Mouse (Mus musculus) limb, embryonic 11.5 days (tissue): ENCODE data around the gene Ssbp4. TPM values are rescaled to one million over a fixed set of nuclear protein-coding genes. Genes with fewer than 3 reads are reported as not detected.

Experiments
- ATAC-seq: fragments of 200-750 bp; cut with Nextera tagmentation; 2 replicates; pipeline ENCODE4 v1.8.0; 2017; ENCODE audit warnings: low read depth; ENCODE audit not compliant: insufficient number of reproducible peaks, low FRiP score, low TSS enrichment
- DNase-seq: peaks from one replicate; pipeline ENCODE4 v3.0.0-alpha.2; 2015; ENCODE audit warnings: low spot score
- H3K27ac ChIP-seq: fragments of 300-500 bp; sonication (generic); replicated peaks from 2 replicates; pipeline ENCODE4 v1.5.1; 2014; ENCODE audit warnings: low read depth, mild to moderate bottlenecking, low read length
- H3K27me3 ChIP-seq: fragments of 300-500 bp; sonication (generic); 2 replicates; pipeline ENCODE4 v1.6.1; 2014; ENCODE audit warnings: mild to moderate bottlenecking, low read length, mixed read lengths; ENCODE audit not compliant: control insufficient read depth, insufficient read depth
- H3K36me3 ChIP-seq: fragments of 300-500 bp; sonication (generic); 2 replicates; pipeline ENCODE4 v1.6.1; 2014; ENCODE audit warnings: mild to moderate bottlenecking, low read length, moderate library complexity, mixed read lengths; ENCODE audit not compliant: control insufficient read depth, insufficient read depth
- H3K4me1 ChIP-seq: fragments of 300-500 bp; sonication (generic); 2 replicates; pipeline ENCODE4 v1.6.1; 2014; ENCODE audit warnings: low read length, mixed read lengths; ENCODE audit not compliant: control insufficient read depth, insufficient read depth
- H3K4me2 ChIP-seq: fragments of 300-500 bp; sonication (generic); 2 replicates; pipeline ENCODE4 v1.6.1; 2014; ENCODE audit warnings: low read depth, mild to moderate bottlenecking, moderate library complexity; ENCODE audit not compliant: severe bottlenecking
- H3K4me3 ChIP-seq: fragments of 300-500 bp; sonication (generic); 2 replicates; pipeline ENCODE4 v1.5.1; 2014; ENCODE audit warnings: low read depth, low read length
- H3K9ac ChIP-seq: fragments of 300-500 bp; sonication (generic); 2 replicates; pipeline ENCODE4 v1.6.1; 2014; ENCODE audit warnings: mild to moderate bottlenecking, low read length
- H3K9me3 ChIP-seq: fragments of 300-500 bp; sonication (generic); 2 replicates; pipeline ENCODE4 v1.6.1; 2016; ENCODE audit warnings: low read length; ENCODE audit not compliant: control insufficient read depth
- WGBS: fragments of 180-500 bp; shearing (Covaris S2); extraction: QIAGEN DNeasy Blood & Tissue Kit; methylation state at CpG from one replicate; pipeline ENCODE4 v1.1.7; 2014; 5-methylcytosine and 5-hydroxymethylcytosine counted together
- polyA plus RNA-seq: library from polyadenylated mRNA; unstranded; fragments of >200 nt; fragmentation: Nextera tagmentation; extraction: Ambion mirVana; gene quantifications from 2 replicates; pipeline ENCODE4 v1.2.1, GENCODE M21; 2014

Gene Ssbp4
- polyA plus RNA-seq, 1 experiment from 2014 or later, result 177 TPM

- H3K36me3 ChIP-seq, result no peaks in the 10 kb centered on the region
- no peak overlapping the region for H3K4me3 ChIP-seq
- H3K4me1 ChIP-seq, result no peaks in the 10 kb centered on the region
- H3K9me3 ChIP-seq, result no peaks in the 10 kb centered on the region
- DNase-seq, result no peak
- no peak overlapping the region for H3K27ac ChIP-seq
- no peak for ATAC-seq
- 94% methylated on average over 4 of the region's 4 CpGs for WGBS
- no peak overlapping the region for H3K4me2 ChIP-seq
- no peaks in the 10 kb centered on the region for H3K27me3 ChIP-seq
- H3K9ac ChIP-seq, result no peak overlapping the region
Observed at GRCm38 (mm10) chr8:70555079-70555747, 53.5 kb downstream of the Ssbp4 start.

- Histone ChIP-seq H3K9ac (no peak overlapping the region), H3K4me3 (no peak overlapping the region), H3K36me3 (no peaks in the 10 kb centered on the region), H3K27me3 (no peaks in the 10 kb centered on the region), H3K4me1 (no peaks in the 10 kb centered on the region), H3K27ac (no peak overlapping the region), H3K4me2 (no peak overlapping the region), H3K9me3 (no peaks in the 10 kb centered on the region)
- DNase-seq, result no peak
- ATAC-seq, result no peak
Observed at GRCm38 (mm10) chr8:70553740-70554139, 54.9 kb downstream of the Ssbp4 start.

GRCm38 (mm10) chr8:70552836-70553235 is 55.8 kb downstream of the Ssbp4 start:
- Histone ChIP-seq H3K9ac (no peak overlapping the region), H3K27ac (no peak overlapping the region), H3K4me2 (no peak overlapping the region), H3K27me3 (no peaks in the 10 kb centered on the region), H3K4me1 (no peaks in the 10 kb centered on the region), H3K4me3 (no peak overlapping the region), H3K9me3 (no peaks in the 10 kb centered on the region), H3K36me3 (no peaks in the 10 kb centered on the region)
- DNase-seq (no peak), ATAC-seq (no peak)
- 67% methylated on average over 1 of the region's 1 CpGs for WGBS

GRCm38 (mm10) chr8:70551558-70552161 is 57.0 kb downstream of the Ssbp4 start:
- H3K27ac ChIP-seq, result no peak overlapping the region
- no peak overlapping the region for H3K9ac ChIP-seq
- H3K9me3 ChIP-seq, result no peaks in the 10 kb centered on the region
- no peak overlapping the region for H3K4me3 ChIP-seq
- 77% methylated on average over 3 of the region's 3 CpGs for WGBS
- no peak overlapping the region for H3K4me2 ChIP-seq
- no peaks in the 10 kb centered on the region for H3K27me3 ChIP-seq
- no peaks in the 10 kb centered on the region for H3K4me1 ChIP-seq
- ATAC-seq (no peak), DNase-seq (no peak)
- H3K36me3 ChIP-seq, result no peaks in the 10 kb centered on the region

GRCm38 (mm10) chr8:70549412-70550184 is 59.1 kb downstream of the Ssbp4 start:
- H3K27ac ChIP-seq, result no peak overlapping the region
- ATAC-seq, result no peak
- H3K4me3 ChIP-seq, result no peak overlapping the region
- no peak overlapping the region for H3K9ac ChIP-seq
- H3K9me3 ChIP-seq, result no peaks in the 10 kb centered on the region
- 91% methylated on average over 10 of the region's 10 CpGs for WGBS
- no peaks in the 10 kb centered on the region for H3K36me3 ChIP-seq
- H3K27me3 ChIP-seq, result no peaks in the 10 kb centered on the region
- no peaks in the 10 kb centered on the region for H3K4me1 ChIP-seq
- no peak overlapping the region for H3K4me2 ChIP-seq
- no peak for DNase-seq

- no peaks in the 10 kb centered on the region for H3K4me1 ChIP-seq
- H3K27ac ChIP-seq, result no peak overlapping the region
- no peak overlapping the region for H3K9ac ChIP-seq
- H3K4me2 ChIP-seq, result no peak overlapping the region
- no peak for ATAC-seq
- no peak for DNase-seq
- H3K36me3 ChIP-seq, result no peaks in the 10 kb centered on the region; the same call in 1 of the 2 replicates
- H3K27me3 ChIP-seq, result no peaks in the 10 kb centered on the region
- no peaks in the 10 kb centered on the region for H3K9me3 ChIP-seq
- WGBS, result 92% methylated on average over 6 of the region's 6 CpGs
- no peak overlapping the region for H3K4me3 ChIP-seq
Observed at GRCm38 (mm10) chr8:70547762-70548161, 60.9 kb downstream of the Ssbp4 start.

Other genes starting within 250 kb of the Ssbp4 start
- gene Comp, start 235.3 kb downstream of the Ssbp4 start, polyA plus RNA-seq, result 0.43 and 0.50 TPM in 2 replicates
- 16.6 and 19.8 TPM in 2 replicates for gene Crtc1, start 169.3 kb downstream of the Ssbp4 start, polyA plus RNA-seq
- 18.9 and 21.7 TPM in 2 replicates for gene Klhl26, start 131.9 kb downstream of the Ssbp4 start, polyA plus RNA-seq
- gene Tmem59l, start 121.5 kb downstream of the Ssbp4 start, polyA plus RNA-seq, result 20.0 and 20.8 TPM in 2 replicates
- 85.8 and 102 TPM in 2 replicates for gene Crlf1, start 115.7 kb downstream of the Ssbp4 start, polyA plus RNA-seq
- 126 and 138 TPM in 2 replicates for gene Rex1bd, start 102.1 kb downstream of the Ssbp4 start, polyA plus RNA-seq
- gene Uba52, start 98.1 kb downstream of the Ssbp4 start, polyA plus RNA-seq, result 926 and 927 TPM in 2 replicates
- gene Fkbp8, start 81.1 kb downstream of the Ssbp4 start, polyA plus RNA-seq, result 221 and 233 TPM in 2 replicates
- 47.0 and 47.6 TPM in 2 replicates for gene Kxd1, start 80.9 kb downstream of the Ssbp4 start, polyA plus RNA-seq
- gene Ell, start 69.4 kb downstream of the Ssbp4 start, polyA plus RNA-seq, result 19.5 and 20.1 TPM in 2 replicates
- gene Isyna1, start 14.5 kb downstream of the Ssbp4 start, polyA plus RNA-seq, result 100 and 114 TPM in 2 replicates
- gene Lrrc25, start 7.3 kb upstream of the Ssbp4 start, polyA plus RNA-seq, result 0.57 TPM in 2 replicates
- gene Gdf15, start 23.6 kb upstream of the Ssbp4 start, polyA plus RNA-seq, result 0.15 TPM in 1 of 2 replicates, not detected in the other
- gene Pgpep1, start 51.5 kb upstream of the Ssbp4 start, polyA plus RNA-seq, result 48.9 and 59.4 TPM in 2 replicates
- gene Lsm4, start 64.4 kb upstream of the Ssbp4 start, polyA plus RNA-seq, result 356 and 388 TPM in 2 replicates
- gene Jund, start 90.1 kb upstream of the Ssbp4 start, polyA plus RNA-seq, result 104 and 109 TPM in 2 replicates
- gene Iqcn, start 94.6 kb upstream of the Ssbp4 start, polyA plus RNA-seq, result not detected in 2 replicates
- gene Gm3336, start 109.7 kb upstream of the Ssbp4 start, polyA plus RNA-seq, result not detected in 2 replicates
- 0.08 and 0.13 TPM in 2 replicates for gene Pde4c, start 114.8 kb upstream of the Ssbp4 start, polyA plus RNA-seq
- 11.6 and 12.3 TPM in 2 replicates for gene Rab3a, start 145.8 kb upstream of the Ssbp4 start, polyA plus RNA-seq
- gene Mpv17l2, start 152.1 kb upstream of the Ssbp4 start, polyA plus RNA-seq, result 23.1 and 23.6 TPM in 2 replicates
- 46.9 and 48.3 TPM in 2 replicates for gene Pik3r2, start 167.8 kb upstream of the Ssbp4 start, polyA plus RNA-seq
- gene Mast3, start 196.2 kb upstream of the Ssbp4 start, polyA plus RNA-seq, result 11.7 and 14.6 TPM in 2 replicates
- gene Il12rb1, start 199.6 kb upstream of the Ssbp4 start, polyA plus RNA-seq, result not detected in 2 replicates
- gene Arrdc2, start 230.8 kb upstream of the Ssbp4 start, polyA plus RNA-seq, result 4.9 and 5.1 TPM in 2 replicates